Mouse (Mus musculus) Patski (cell line): Measurements from ENCODE around the gene Vps37c. TPM values are rescaled to one million over a fixed set of nuclear protein-coding genes. Genes with fewer than 3 reads are reported as not detected.

ENCODE experiments used
- ATAC-seq: fragments of 100-300 bp; one replicate; pipeline ENCODE4 v1.8.0; 2021
- CTCF ChIA-PET: fragments of 350-600 bp; sonication (Branson Sonifier 250); formaldehyde crosslinking; loops from one replicate; lab custom pipeline; 2022; ENCODE audit warnings: inconsistent platforms; lab: Charles Lee
- POLR2A ChIA-PET: fragments of 350-600 bp; sonication (Branson Sonifier 250); formaldehyde crosslinking; loops from one replicate; lab custom pipeline; 2022; ENCODE audit warnings: antibody characterized with exemption, inconsistent platforms; lab: Charles Lee
- DNase-seq: peaks from one replicate; pipeline ENCODE4 v3.0.0-alpha.2; 2011; ENCODE audit warnings: low read depth, low spot score
- H3K27me3 ChIP-seq: fragments of 371-371 bp; one replicate; pipeline ENCODE4 v1.5.1; 2021
- CTCF ChIP-seq: fragments of 100-300 bp; IDR thresholded peaks from one replicate; pipeline ENCODE4 v1.5.1; 2021
- in situ Hi-C: fragments of 300-500 bp; cut with MboI; formaldehyde crosslinking; loops from 3 replicates; pipeline ENCODE4 v1.11.1; 2018; ENCODE audit warnings: low pct_unique_long_range_greater_than_20kb, mixed read lengths
- polyA plus RNA-seq: library from polyadenylated mRNA; unstranded; gene quantifications from one replicate; pipeline ENCODE4 v1.2.3, GENCODE M21; 2021

Vps37c gene
- polyA plus RNA-seq, 1 experiment from 2014 or later, result 52.9 TPM

DNA sequence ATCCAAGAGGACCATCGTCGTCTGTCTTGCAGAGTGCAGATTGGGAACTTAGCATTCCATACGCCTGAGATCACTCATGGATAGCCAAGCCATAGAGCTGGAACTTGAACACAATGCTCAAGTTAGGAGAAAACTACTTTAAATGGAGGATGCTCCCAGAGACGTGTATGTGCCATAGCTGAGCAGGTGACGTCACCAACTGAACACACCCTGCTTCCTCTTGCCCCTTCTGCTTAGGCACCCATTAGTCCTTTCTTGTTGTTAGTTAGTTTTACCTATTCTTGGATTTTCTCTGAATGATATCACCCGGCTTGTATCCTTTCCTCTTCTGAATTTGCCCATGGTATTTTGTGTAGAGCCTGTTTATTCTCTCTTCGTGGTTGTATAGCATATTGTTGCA lies 58.6 kb downstream of the Vps37c start:
- ATAC-seq (no peak), DNase-seq (no peak)
- no peaks in the 10 kb centered on the region for H3K27me3 ChIP-seq
- in situ Hi-C loops, result no loop called here
- POLR2A ChIA-PET, result interaction anchor here (0.7 kb wide), 1 partner anchor 140 kb away, joined by 3 read pairs; no protein-coding TSS in a partner anchor
- CTCF ChIA-PET, result interaction anchor here (1.3 kb wide), 1 partner anchor 15 kb away, joined by 4 read pairs; no protein-coding TSS in a partner anchor
- no peak for TF ChIP-seq CTCF

DNA sequence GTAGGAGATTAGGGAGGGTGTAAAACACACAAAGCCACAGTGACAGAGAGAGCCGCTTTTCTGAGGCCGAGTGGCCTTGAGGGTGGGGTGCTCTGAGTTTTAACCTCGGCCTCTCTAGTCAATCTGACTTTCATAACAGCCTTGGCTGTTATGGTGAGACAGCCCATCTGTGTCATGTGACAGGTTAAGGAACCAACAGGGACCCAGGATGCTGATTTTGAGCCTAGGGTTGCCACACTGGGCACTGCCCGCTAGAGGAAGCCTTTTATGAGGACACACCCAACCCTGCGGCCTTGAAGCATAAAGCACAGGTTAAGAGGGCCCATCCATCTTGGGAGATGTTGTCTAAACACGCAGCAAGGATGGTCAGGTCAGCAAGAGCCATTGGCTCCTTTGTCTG lies 59.2 kb downstream of the Vps37c start:
- no peak for TF ChIP-seq CTCF
- in situ Hi-C loops, result no loop called here
- H3K27me3 ChIP-seq, result no peaks in the 10 kb centered on the region
- ChIA-PET CTCF (interaction anchor here (1.3 kb wide), 1 partner anchor 14 kb away, joined by 4 read pairs; no protein-coding TSS in a partner anchor), POLR2A (interaction anchor here (0.7 kb wide), 1 partner anchor 139 kb away, joined by 3 read pairs; no protein-coding TSS in a partner anchor)
- ATAC-seq (no peak), DNase-seq (no peak)

DNA sequence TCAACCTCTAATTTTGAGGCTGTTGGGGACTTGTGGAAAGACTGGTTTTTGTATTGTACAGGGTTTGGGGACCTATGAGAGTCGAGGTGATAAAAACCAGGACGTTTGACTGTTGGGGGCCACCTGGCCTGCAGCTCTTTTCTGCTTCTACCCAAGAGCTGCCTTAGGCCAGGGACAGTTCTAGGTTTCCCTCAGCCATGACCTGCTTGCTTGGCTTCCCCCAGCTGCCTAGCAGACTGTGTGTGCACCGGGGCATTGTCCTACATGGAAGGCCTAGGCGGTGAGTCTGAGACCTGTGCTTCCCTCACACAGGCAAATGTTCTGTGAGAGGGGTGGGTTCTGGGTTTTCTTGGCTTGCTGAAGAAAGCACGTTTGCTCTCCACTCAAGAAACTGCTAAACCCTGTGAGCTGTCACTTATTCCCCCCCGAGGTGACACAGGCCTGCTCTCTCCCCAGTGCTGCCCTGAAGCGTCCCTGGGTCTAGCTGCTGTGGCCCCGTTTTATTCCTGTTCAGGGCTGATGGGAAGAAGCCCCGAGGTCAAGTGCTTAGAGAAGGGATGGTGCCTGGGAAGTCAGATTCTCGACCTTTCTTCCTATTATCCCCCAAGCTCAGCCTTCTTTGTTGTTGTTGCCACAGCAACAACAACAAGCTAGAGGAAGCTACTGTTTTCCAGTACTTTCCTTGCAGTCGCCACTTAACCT lies 60.0 kb downstream of the Vps37c start:
- no peaks in the 10 kb centered on the region for H3K27me3 ChIP-seq
- DNase-seq, result no peak
- no peak for TF ChIP-seq CTCF
- POLR2A ChIA-PET, result no interaction called here
- no peak for ATAC-seq
- in situ Hi-C loops, result no loop called here
- CTCF ChIA-PET, result interaction anchor here (1.1 to 1.3 kb wide), 2 partner anchors 13 to 15 kb away, joined by 3 to 4 read pairs; no protein-coding TSS in a partner anchor

GRCm38 (mm10) chr19:10749295-10749694 lies 60.8 kb downstream of the Vps37c start:
- no peaks in the 10 kb centered on the region for H3K27me3 ChIP-seq
- in situ Hi-C loops, result no loop called here
- CTCF ChIA-PET, result interaction anchor here (1.1 kb wide), 1 partner anchor 14 kb away, joined by 3 read pairs; no protein-coding TSS in a partner anchor
- POLR2A ChIA-PET, result no interaction called here
- no peak for ATAC-seq
- TF ChIP-seq CTCF, result no peak
- no peak for DNase-seq

DNA sequence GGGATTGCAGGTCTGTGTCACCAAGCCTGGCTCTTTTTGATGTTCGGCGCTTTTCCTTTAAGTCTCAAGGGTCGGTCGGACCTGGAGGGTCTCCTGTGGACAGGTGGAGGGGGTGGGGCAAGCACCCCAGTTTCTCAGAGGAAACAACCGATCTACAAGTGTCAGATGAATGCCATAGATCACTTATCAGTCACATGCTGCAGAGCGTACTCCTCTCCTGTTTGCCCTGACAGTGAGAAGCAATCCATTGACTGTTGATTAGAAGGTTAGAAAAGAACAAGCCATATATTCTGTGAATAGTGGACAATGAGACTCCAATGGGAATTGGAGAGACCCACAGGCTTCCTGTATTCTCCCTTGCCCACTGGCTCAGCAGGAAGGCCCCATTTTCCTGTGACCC lies 61.6 kb downstream of the Vps37c start:
- TF ChIP-seq CTCF, result no peak
- ATAC-seq (no peak), DNase-seq (no peak)
- CTCF ChIA-PET, result no interaction called here
- POLR2A ChIA-PET, result no interaction called here
- in situ Hi-C loops, result no loop called here
- no peaks in the 10 kb centered on the region for H3K27me3 ChIP-seq

- no peak for TF ChIP-seq CTCF
- DNase-seq, result no peak
- CTCF ChIA-PET, result no interaction called here
- ATAC-seq, result no peak
- no peaks in the 10 kb centered on the region for H3K27me3 ChIP-seq
- in situ Hi-C loops, result no loop called here
- POLR2A ChIA-PET, result no interaction called here
Observed at GRCm38 (mm10) chr19:10751607-10752006, 63.1 kb downstream of the Vps37c start.

DNA sequence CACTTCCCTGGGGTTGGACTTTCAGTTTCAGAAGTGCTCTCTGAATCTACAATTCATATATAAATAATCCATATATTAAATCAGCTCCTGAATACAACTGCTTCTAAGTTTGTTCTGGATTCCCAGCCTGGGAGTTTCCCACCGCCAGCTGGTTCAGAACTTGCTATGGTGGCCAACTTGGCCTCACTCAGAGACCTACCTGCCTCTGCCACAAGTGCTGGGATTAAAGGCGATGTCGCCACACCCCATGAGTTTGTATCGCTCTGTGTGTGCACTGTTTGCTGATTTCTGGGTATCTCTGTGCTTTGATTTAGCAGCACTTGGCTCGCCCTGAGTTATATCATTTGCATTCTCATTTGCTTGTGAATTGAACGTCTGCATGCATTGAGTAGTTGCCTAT lies 63.6 kb downstream of the Vps37c start:
- DNase-seq, result no peak
- in situ Hi-C loops, result no loop called here
- CTCF ChIA-PET, result no interaction called here
- POLR2A ChIA-PET, result no interaction called here
- no peak for ATAC-seq
- no peak for TF ChIP-seq CTCF
- no peaks in the 10 kb centered on the region for H3K27me3 ChIP-seq

DNA sequence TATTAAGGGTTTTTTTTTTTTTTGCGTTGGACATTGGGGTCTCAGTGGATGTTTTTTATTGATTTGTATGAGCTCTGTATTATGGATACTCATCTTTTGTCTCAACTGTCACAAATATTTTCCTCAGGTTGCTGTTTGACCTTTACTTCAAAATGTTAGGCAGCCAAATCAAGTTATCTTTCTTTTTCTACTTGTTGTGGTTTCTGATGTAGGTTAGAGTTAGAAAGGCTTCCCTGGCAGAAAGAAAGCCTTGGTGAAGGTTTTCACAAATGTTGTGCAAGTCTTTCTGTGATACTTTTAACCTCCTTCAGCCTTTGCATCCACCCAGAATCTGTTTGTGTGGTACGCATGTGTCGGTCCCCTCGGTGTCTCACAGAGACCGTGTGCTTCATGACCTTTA lies 64.1 kb downstream of the Vps37c start:
- ChIA-PET POLR2A (no interaction called here), CTCF (no interaction called here)
- in situ Hi-C loops, result no loop called here
- H3K27me3 ChIP-seq, result no peaks in the 10 kb centered on the region
- ATAC-seq (no peak), DNase-seq (no peak)
- no peak for TF ChIP-seq CTCF

GRCm38 (mm10) chr19:10757125-10757524 lies 68.6 kb downstream of the Vps37c start:
- no peak for DNase-seq
- H3K27me3 ChIP-seq, result no peaks in the 10 kb centered on the region
- CTCF ChIA-PET, result no interaction called here
- TF ChIP-seq CTCF, result no peak
- in situ Hi-C loops, result no loop called here
- POLR2A ChIA-PET, result no interaction called here
- ATAC-seq, result no peak

DNA sequence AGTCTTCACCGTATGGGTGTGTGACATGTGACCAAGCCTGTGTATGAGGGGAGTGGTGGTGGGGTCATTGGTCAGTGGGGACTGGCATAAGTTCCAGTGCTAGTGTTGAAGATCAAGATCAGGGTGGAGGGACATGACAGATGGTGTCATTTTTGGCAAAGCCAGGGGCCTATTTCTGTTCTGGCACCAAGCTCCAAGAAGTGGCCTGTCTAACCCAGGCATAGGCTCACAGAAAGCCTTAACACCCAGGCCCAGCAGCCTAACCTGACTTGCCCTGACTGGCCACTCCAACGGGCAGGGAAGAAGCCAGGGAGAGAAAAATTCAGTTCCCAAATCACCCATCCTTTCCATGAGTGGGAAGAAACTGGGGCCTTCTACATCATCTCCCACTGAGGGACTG lies 69.0 kb downstream of the Vps37c start:
- ChIA-PET CTCF (no interaction called here), POLR2A (no interaction called here)
- TF ChIP-seq CTCF, result no peak
- in situ Hi-C loops, result no loop called here
- no peaks in the 10 kb centered on the region for H3K27me3 ChIP-seq
- ATAC-seq (no peak), DNase-seq (no peak)

GRCm38 (mm10) chr19:10758708-10759107 lies 70.2 kb downstream of the Vps37c start:
- no peak for TF ChIP-seq CTCF
- ATAC-seq (no peak), DNase-seq (no peak)
- in situ Hi-C loops, result no loop called here
- ChIA-PET POLR2A (interaction anchor here (1.4 kb wide), 1 partner anchor 24 kb away, joined by 3 read pairs; no protein-coding TSS in a partner anchor), CTCF (interaction anchor here (1.4 kb wide), 1 partner anchor 14 kb away, joined by 3 read pairs; no protein-coding TSS in a partner anchor)
- H3K27me3 ChIP-seq, result no peaks in the 10 kb centered on the region
